Mouse (Mus musculus): ENCODE measurements around the gene Hacd2. TPM values are rescaled to one million over a fixed set of nuclear protein-coding genes. Genes with fewer than 3 reads are reported as not detected.

The Hacd2 gene
- polyA plus RNA-seq, 1 experiment: 171 TPM

DNA sequence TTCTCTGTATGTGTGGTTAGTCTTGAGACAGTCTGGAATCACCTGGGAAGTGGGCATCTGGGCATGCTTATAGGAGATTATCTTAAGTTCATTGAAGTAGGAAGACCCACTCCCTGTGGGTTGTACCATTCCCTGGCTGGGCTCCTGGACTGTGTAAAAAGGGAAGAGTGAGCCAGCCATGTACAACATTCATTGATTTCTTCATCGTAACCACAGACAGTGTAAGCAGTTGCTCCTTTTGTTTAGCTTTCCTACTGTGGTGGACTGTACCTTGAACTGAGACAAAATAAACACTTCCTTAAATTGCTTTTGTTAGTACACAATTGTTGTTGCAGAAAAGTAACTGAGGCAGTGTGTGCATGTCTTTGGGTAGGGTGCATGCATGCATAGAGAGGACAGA lies 33.6 kb downstream of the Hacd2 start:
- no peak overlapping the region for H3K27ac ChIP-seq (replicated peaks; ENCODE audit: low read depth, low read length)
- no peaks in the 10 kb centered on the region for H3K4me1 ChIP-seq (ENCODE audit: control insufficient read depth, insufficient read depth, insufficient read length, low read length)
- no peak overlapping the region for H3K4me3 ChIP-seq (ENCODE audit: insufficient read depth, low read depth, low read length)

DNA sequence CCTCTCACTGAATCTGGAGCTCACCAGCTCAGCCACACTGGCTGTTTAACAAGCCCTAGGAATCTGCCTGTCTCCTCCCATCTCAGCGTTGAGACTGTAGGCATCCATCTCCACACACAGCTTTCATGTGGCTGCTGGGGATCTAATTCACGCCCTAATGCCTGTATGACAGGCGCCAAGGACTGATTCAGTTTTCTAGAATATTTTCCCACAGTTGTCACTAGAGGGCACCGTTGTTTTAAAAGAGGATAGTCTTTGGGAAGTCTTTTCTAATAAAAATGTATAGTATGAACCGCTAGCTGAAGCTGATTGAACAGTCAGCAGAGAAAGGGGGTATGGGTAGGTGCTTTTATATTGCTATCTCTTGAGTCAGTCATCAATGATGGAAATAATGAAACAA lies 34.1 kb downstream of the Hacd2 start:
- Histone ChIP-seq H3K4me3 (ENCODE audit: insufficient read depth, low read depth, low read length) (no peak overlapping the region), H3K27ac (replicated peaks; ENCODE audit: low read depth, low read length) (no peak overlapping the region), H3K4me1 (ENCODE audit: control insufficient read depth, insufficient read depth, insufficient read length, low read length) (no peaks in the 10 kb centered on the region)

DNA sequence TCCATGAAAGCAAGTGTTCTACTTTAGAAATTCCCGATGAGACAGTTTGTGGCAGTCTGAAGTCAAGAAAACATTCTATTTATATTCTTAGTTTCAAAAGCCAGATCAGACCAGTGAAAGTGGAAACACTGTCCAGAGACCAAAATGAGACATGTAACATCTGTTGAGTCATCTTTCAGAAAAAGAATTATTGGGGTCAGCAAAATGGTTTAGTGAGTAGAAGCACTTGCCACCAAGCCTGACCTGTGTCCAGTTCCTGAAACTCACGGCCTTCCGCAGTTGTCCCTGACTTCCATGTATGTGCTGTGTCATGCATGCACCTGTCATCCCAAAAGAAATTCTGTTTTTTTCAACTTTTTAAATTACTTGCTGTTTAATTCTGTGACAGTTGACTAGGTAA lies 34.6 kb downstream of the Hacd2 start:
- Histone ChIP-seq H3K4me3 (ENCODE audit: insufficient read depth, low read depth, low read length) (no peak overlapping the region), H3K4me1 (ENCODE audit: control insufficient read depth, insufficient read depth, insufficient read length, low read length) (no peaks in the 10 kb centered on the region), H3K27ac (replicated peaks; ENCODE audit: low read depth, low read length) (no peak overlapping the region)

DNA sequence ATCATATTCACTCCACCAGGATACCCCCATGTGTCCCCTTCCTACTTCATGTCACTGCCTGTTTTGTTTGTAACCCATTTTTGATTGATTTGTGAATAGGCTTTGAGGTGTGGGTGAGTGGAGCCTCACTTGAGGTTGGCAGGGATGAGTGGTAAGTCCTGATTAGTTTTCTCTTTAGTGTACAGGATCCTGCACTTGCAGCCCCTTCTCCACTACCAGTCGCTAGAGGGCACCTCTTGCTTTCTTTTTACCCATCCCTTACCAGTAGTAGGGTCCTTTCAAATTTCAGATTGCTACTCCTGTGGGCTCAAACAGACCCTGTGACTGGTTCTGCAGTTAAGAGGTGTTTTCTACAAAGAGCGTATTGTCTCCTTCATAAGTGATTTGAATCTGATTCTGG lies 38.8 kb downstream of the Hacd2 start:
- Histone ChIP-seq H3K4me1 (ENCODE audit: control insufficient read depth, insufficient read depth, insufficient read length, low read length) (no peaks in the 10 kb centered on the region), H3K4me3 (ENCODE audit: insufficient read depth, low read depth, low read length) (no peak overlapping the region), H3K27ac (replicated peaks; ENCODE audit: low read depth, low read length) (no peak overlapping the region)

DNA sequence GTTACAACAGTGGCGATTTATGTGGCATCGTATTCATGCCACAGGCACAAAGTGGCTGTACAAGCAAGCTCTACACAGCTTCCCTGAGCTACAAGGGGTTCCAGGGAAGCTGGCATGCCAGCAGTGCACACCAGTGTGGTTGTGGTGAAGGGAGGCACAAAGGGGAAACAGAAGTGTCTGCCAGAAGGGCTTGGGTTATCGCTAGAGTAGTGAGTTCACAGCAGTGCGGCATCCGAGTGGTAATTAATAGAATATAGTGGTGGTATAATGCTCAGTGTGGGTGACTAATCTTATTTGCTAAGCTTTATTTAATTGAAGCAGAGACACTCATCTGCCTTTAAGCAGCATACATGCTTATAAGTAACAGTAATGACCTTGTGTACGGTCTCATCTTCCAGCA lies 43.5 kb downstream of the Hacd2 start:
- H3K27ac ChIP-seq (replicated peaks; ENCODE audit: low read depth, low read length): no peak overlapping the region

DNA sequence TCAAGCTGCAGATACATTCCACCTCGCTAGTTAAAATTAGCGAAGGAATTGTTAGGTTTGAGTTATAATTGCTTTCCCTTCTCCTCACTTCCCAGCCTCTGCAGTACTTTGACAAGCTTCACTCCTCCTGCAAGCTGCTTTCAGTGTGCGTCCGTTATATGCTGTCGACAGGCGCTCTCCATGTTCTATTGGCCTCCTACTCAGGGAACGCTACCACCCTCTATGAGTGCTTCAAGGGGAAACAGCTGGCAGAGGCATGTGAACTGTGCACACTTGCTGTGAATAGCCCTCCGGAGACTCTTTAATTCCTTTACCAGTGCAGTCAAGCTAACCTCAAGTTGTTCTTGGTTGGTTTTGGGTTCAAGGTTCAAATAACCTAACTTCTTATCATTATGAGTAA lies 44.9 kb downstream of the Hacd2 start:
- no peak overlapping the region for H3K4me3 ChIP-seq (ENCODE audit: insufficient read depth, low read depth, low read length)
- H3K27ac ChIP-seq (replicated peaks; ENCODE audit: low read depth, low read length): no peak overlapping the region
- H3K4me1 ChIP-seq (ENCODE audit: control insufficient read depth, insufficient read depth, insufficient read length, low read length): no peaks in the 10 kb centered on the region

More for the DNA sequence above, 43.5 kb downstream of the Hacd2 start:
- H3K4me3 ChIP-seq (ENCODE audit: insufficient read depth, low read depth, low read length): no peak overlapping the region
- no peaks in the 10 kb centered on the region for H3K4me1 ChIP-seq (ENCODE audit: control insufficient read depth, insufficient read depth, insufficient read length, low read length)

DNA sequence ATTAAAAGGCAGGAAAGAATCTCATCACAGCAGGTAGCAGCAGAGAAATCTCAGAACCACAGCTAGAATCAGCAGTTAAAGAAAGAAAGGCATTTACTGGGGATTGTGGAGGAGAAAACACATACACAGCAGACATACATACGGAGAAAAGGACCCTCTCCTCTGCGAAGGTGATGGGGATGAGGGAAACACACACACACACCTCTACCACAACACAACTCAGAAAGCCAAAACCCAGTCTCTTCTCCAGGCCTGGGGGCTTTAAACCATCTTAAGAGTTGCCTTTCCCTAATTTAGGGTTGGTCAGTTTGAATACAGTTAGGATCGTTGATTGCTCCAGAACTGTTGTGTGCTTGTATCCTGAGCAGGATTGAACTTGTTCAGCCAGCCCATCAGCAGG lies 45.4 kb downstream of the Hacd2 start:
- Histone ChIP-seq H3K27ac (replicated peaks; ENCODE audit: low read depth, low read length) (no peak overlapping the region), H3K4me3 (ENCODE audit: insufficient read depth, low read depth, low read length) (no peak overlapping the region), H3K4me1 (ENCODE audit: control insufficient read depth, insufficient read depth, insufficient read length, low read length) (no peaks in the 10 kb centered on the region)

GRCm38 (mm10) chr16:35068886-35069285 lies 46.7 kb downstream of the Hacd2 start:
- H3K27ac ChIP-seq (replicated peaks; ENCODE audit: low read depth, low read length): no peak overlapping the region
- H3K4me1 ChIP-seq (ENCODE audit: control insufficient read depth, insufficient read depth, insufficient read length, low read length): no peaks in the 10 kb centered on the region
- no peak overlapping the region for H3K4me3 ChIP-seq (ENCODE audit: insufficient read depth, low read depth, low read length)

DNA sequence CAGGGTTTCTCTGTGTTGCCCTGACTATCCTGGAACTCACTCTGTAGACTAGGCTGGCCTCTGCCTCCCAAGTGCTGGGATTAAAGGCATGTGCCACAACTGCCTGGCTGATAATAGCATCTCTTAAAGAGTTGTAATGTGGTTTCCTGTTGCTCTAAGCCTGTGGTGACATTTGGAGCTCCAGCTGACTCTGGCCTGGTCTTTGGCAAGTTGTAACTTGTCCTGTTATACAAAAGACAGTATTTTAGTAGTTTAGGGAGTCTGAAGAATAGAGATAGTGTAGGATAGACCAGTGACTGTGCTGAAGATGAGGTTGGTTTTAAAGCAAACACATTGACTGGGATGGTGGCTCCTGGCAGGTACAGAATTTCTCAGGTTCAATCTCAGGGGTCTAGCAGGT lies 52.2 kb downstream of the Hacd2 start:
- no peak overlapping the region for H3K27ac ChIP-seq (replicated peaks; ENCODE audit: low read depth, low read length)
- H3K4me1 ChIP-seq (ENCODE audit: control insufficient read depth, insufficient read depth, insufficient read length, low read length): no peaks in the 10 kb centered on the region; the same call in 1 of the 2 replicates
- H3K4me3 ChIP-seq (ENCODE audit: insufficient read depth, low read depth, low read length): no peak overlapping the region

GRCm38 (mm10) chr16:35075643-35076042 lies 53.4 kb downstream of the Hacd2 start:
- H3K27ac ChIP-seq (replicated peaks; ENCODE audit: low read depth, low read length): no peak overlapping the region
- H3K4me3 ChIP-seq (ENCODE audit: insufficient read depth, low read depth, low read length): no peak overlapping the region
- H3K4me1 ChIP-seq (ENCODE audit: control insufficient read depth, insufficient read depth, insufficient read length, low read length): no peaks in the 10 kb centered on the region; the same call in 1 of the 2 replicates

GRCm38 (mm10) chr16:35093500-35093899 lies 71.3 kb downstream of the Hacd2 start:
- no peak overlapping the region for H3K27ac ChIP-seq (replicated peaks; ENCODE audit: low read depth, low read length)
- no peak overlapping the region for H3K4me3 ChIP-seq (ENCODE audit: insufficient read depth, low read depth, low read length)
- H3K4me1 ChIP-seq (ENCODE audit: control insufficient read depth, insufficient read depth, insufficient read length, low read length): no peaks in the 10 kb centered on the region

GRCm38 (mm10) chr16:35097870-35098530 lies 75.8 kb downstream of the Hacd2 start:
- Histone ChIP-seq H3K27ac (replicated peaks; ENCODE audit: low read depth, low read length) (no peak overlapping the region), H3K4me1 (ENCODE audit: control insufficient read depth, insufficient read depth, insufficient read length, low read length) (no peaks in the 10 kb centered on the region), H3K4me3 (ENCODE audit: insufficient read depth, low read depth, low read length) (no peak overlapping the region)

- Histone ChIP-seq H3K4me3 (ENCODE audit: insufficient read depth, low read depth, low read length) (no peak overlapping the region), H3K27ac (replicated peaks; ENCODE audit: low read depth, low read length) (no peak overlapping the region)
These were observed 79.7 kb downstream of the Hacd2 start for GRCm38 (mm10) chr16:35101751-35102420.

GRCm38 (mm10) chr16:35102866-35103620 lies 80.8 kb downstream of the Hacd2 start:
- no peaks in the 10 kb centered on the region for H3K4me1 ChIP-seq (ENCODE audit: control insufficient read depth, insufficient read depth, insufficient read length, low read length)
- no peak overlapping the region for H3K4me3 ChIP-seq (ENCODE audit: insufficient read depth, low read depth, low read length)
- no peak overlapping the region for H3K27ac ChIP-seq (replicated peaks; ENCODE audit: low read depth, low read length)

More at GRCm38 (mm10) chr16:35101751-35102420, 79.7 kb downstream of the Hacd2 start:
- H3K4me1 ChIP-seq (ENCODE audit: control insufficient read depth, insufficient read depth, insufficient read length, low read length): no peaks in the 10 kb centered on the region

- Histone ChIP-seq H3K27ac (replicated peaks; ENCODE audit: low read depth, low read length) (no peak overlapping the region), H3K4me1 (ENCODE audit: control insufficient read depth, insufficient read depth, insufficient read length, low read length) (no peaks in the 10 kb centered on the region), H3K4me3 (ENCODE audit: insufficient read depth, low read depth, low read length) (no peak overlapping the region)
These were observed 85.8 kb downstream of the Hacd2 start for GRCm38 (mm10) chr16:35107985-35108384.

Measured in brown adipose tissue, adult 24 weeks (tissue).